Mouse (Mus musculus) forebrain, embryonic 12.5 days (tissue): ENCODE data around the gene Dtx4. TPM values are rescaled to one million over a fixed set of nuclear protein-coding genes. Genes with fewer than 3 reads are reported as not detected.
A peak's percentile ranks its signal among the peaks of the same experiment; 100 is the strongest.

Source experiments
- ATAC-seq: fragments of 200-750 bp; cut with Nextera tagmentation; 2 replicates; pipeline ENCODE4 v1.8.0; 2017; ENCODE audit warnings: moderate TSS enrichment; ENCODE audit not compliant: low FRiP score
- H3K27ac ChIP-seq: fragments of 300-500 bp; sonication (generic); 2 replicates; pipeline ENCODE4 v1.5.1; 2016; ENCODE audit warnings: mild to moderate bottlenecking
- H3K27me3 ChIP-seq: fragments of 300-500 bp; sonication (generic); 2 replicates; pipeline ENCODE4 v1.6.1; 2016; ENCODE audit warnings: mild to moderate bottlenecking
- H3K36me3 ChIP-seq: fragments of 300-500 bp; sonication (generic); replicated peaks from 2 replicates; pipeline ENCODE4 v1.6.1; 2016; ENCODE audit warnings: mild to moderate bottlenecking
- H3K4me1 ChIP-seq: fragments of 300-500 bp; sonication (generic); 2 replicates; pipeline ENCODE4 v1.6.1; 2016
- H3K4me2 ChIP-seq: fragments of 300-500 bp; sonication (generic); 2 replicates; pipeline ENCODE4 v1.6.1; 2016; ENCODE audit warnings: mild to moderate bottlenecking, moderate library complexity
- H3K4me3 ChIP-seq: fragments of 300-500 bp; sonication (generic); replicated peaks from 2 replicates; pipeline ENCODE4 v1.5.1; 2016; ENCODE audit warnings: mild to moderate bottlenecking
- H3K9ac ChIP-seq: fragments of 300-500 bp; sonication (generic); 2 replicates; pipeline ENCODE4 v1.6.1; 2016; ENCODE audit warnings: mild to moderate bottlenecking
- H3K9me3 ChIP-seq: fragments of 300-500 bp; sonication (generic); 2 replicates; pipeline ENCODE4 v1.6.1; 2016
- WGBS: fragments of 180-500 bp; shearing (Covaris S2); methylation state at CpG from one replicate; pipeline ENCODE4 v1.1.7; 2016; 5-methylcytosine and 5-hydroxymethylcytosine counted together
- polyA plus RNA-seq: library from polyadenylated mRNA; unstranded; fragments of >200 nt; fragmentation: Nextera tagmentation; extraction: Ambion mirVana; gene quantifications from 2 replicates; pipeline ENCODE4 v1.2.1, GENCODE M21; 2016

The Dtx4 gene
- polyA plus RNA-seq, 1 experiment from 2014 or later: 34.2 TPM

DNA sequence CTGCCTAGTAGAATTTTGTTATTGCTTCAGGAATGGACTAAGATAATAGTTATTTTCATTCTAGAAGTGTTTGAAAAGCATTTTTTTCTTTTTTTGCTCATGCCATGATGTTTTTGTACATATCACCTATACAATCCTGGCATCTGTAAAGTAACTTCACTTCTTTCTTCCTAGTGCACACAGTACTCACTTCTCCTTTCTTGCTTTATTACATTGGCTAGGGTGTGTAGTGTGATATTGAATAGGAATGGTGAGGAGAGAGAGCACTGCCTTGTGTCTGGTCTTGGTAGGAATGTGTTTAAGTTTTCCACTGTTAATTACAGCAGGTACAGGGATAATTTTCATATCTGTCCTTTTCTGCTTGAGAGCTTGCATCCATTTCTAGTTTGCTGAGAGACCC lies 13.4 kb upstream of the Dtx4 start:
- Histone ChIP-seq H3K9ac (no peak overlapping the region), H3K9me3 (no peaks in the 10 kb centered on the region), H3K27ac (no peak overlapping the region), H3K4me1 (no peaks in the 10 kb centered on the region), H3K4me2 (no peak overlapping the region), H3K4me3 (no peak overlapping the region), H3K27me3 (no peaks in the 10 kb centered on the region), H3K36me3 (no peaks in the 10 kb centered on the region)
- no peak for ATAC-seq

DNA sequence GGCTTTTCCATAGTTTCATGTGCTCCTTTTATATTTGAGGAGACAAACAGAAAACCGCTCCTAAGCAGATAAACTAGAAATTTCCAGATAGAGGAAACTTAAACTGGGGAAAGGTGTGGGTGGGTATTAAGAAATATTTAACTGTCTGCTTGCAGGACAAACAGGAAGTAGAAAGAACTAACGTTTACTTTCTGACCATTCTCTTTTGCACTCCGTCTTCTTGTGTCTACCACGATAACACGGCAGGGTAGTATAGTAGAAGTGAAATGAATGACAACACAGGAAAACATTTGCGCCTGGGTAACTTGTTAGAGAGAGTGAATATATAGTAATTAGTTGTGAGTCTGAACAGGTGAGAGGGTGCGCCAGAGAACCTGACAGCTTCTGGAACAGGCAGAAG lies 1.5 kb upstream of the Dtx4 start:
- WGBS: 89% methylated on average over 7 of the region's 7 CpGs
- H3K4me2 ChIP-seq: no peak overlapping the region
- H3K27ac ChIP-seq: no peak overlapping the region
- no peak for ATAC-seq
- H3K4me3 ChIP-seq: no peak overlapping the region
- no peaks in the 10 kb centered on the region for H3K36me3 ChIP-seq
- no peak overlapping the region for H3K9ac ChIP-seq
- no peaks in the 10 kb centered on the region for H3K27me3 ChIP-seq
- no peaks in the 10 kb centered on the region for H3K9me3 ChIP-seq
- peaks cover 31% of the 10 kb centered on the region for H3K4me1 ChIP-seq

DNA sequence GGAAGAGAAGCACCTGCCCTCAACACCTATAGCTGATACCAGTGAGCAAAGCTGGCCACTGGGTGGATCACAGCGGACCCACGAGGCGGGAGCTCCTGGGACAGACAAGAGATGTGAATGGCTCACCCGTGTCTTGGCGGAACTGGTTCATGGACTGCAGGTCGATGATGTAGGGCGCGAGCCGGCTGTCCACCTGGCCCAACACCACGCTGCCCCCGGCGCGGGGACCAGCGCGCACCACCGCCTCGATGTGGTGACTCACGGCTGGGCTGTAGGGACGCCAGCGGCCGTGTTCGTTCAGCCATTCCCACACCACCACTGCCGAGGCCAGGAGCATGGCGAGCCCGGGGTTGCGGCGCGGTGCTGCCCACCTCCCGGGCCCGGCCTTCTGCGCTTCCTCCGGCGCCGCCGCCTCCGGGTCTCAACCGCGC lies 358 bp downstream of the Dtx4 start:
- no peaks in the 10 kb centered on the region for H3K9me3 ChIP-seq
- peak overlapping the region; percentile 87 for H3K4me3 ChIP-seq
- under 1% methylated on average over 33 of the region's 38 CpGs for WGBS
- peak; percentile 67 for ATAC-seq
- H3K4me1 ChIP-seq: peaks cover 43% of the 10 kb centered on the region
- H3K4me2 ChIP-seq: peak overlapping the region; percentile 81
- peak overlapping the region; percentile 95 for H3K27ac ChIP-seq
- H3K9ac ChIP-seq: peak overlapping the region; percentile 91
- no peaks in the 10 kb centered on the region for H3K27me3 ChIP-seq
- peaks cover 15% of the 10 kb centered on the region for H3K36me3 ChIP-seq

DNA sequence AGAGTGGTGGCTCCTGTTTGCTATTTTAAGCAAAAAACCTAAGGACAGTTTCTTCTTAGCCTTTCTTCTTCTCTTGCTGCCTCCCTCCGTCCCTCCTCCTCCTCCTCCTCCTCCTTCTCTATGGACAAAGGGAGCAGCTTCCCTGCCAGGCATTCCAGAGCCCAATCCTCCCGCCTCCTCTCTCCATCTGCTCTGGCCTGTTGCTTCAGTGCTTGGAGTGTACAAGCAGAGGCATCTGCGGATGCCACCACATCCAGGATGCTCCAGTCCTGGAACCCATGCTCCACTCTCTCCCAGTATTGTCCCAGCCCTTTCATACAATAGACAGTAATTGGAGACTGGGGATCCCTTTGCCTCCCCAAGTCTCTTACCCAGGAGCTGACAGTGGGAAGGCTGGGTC lies 1.1 kb downstream of the Dtx4 start:
- 0% methylated on average over 3 of the region's 3 CpGs for WGBS
- peak; percentile 42; the same call in 1 of the 2 replicates for ATAC-seq
- H3K4me3 ChIP-seq: peak overlapping the region; percentile 87
- peak overlapping the region; percentile 91 for H3K9ac ChIP-seq
- H3K27ac ChIP-seq: peak overlapping the region; percentile 95
- H3K36me3 ChIP-seq: peaks cover 17% of the 10 kb centered on the region
- H3K4me2 ChIP-seq: peak overlapping the region; percentile 81
- H3K9me3 ChIP-seq: no peaks in the 10 kb centered on the region
- no peaks in the 10 kb centered on the region for H3K27me3 ChIP-seq
- peaks cover 50% of the 10 kb centered on the region for H3K4me1 ChIP-seq

DNA sequence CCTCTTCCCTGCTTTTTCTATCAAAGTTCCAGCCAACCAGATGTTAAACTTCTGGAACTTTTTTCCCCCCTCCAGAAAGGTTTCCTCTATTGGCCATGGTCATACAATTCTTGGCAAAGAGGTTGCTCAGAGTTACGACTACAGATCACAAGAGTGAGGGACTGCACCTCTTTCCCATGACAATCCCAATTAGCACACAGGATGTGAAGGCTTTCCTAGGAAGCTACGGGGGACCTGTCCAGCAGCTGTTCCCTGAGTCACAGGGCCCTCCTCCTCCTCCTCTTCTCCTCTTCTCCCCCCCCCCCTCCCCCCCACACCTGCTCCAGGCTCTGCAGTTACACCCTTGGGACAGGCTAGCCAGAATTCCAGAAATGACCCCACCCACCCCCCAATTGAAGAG lies 1.8 kb downstream of the Dtx4 start:
- Histone ChIP-seq H3K9me3 (no peaks in the 10 kb centered on the region), H3K4me1 (peaks cover 57% of the 10 kb centered on the region), H3K27ac (peak overlapping the region; percentile 95), H3K4me3 (peak overlapping the region; percentile 87), H3K27me3 (no peaks in the 10 kb centered on the region), H3K36me3 (peaks cover 17% of the 10 kb centered on the region), H3K4me2 (peak overlapping the region; percentile 81), H3K9ac (peak overlapping the region; percentile 91)
- ATAC-seq: no peak
- WGBS: 0% methylated on average over 2 of the region's 2 CpGs

DNA sequence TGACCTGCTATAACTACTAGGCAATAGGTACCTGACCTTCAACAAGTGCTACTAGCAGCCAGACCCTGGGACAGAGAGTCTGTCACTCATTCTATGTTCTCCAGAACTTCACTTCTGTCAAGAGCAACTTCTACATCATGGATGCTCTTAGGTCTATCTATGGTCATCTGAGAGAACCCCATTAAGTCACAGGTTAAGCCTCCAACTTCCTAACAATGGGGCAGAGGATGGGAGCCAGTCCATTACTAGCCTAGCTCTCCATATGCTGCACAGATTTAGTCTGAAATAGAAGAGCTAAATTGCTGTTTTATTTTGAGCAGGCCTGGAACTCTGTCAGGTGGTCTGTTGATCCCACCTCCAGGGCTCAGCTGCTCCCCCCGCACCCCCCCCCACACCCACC lies 2.3 kb downstream of the Dtx4 start:
- Histone ChIP-seq H3K27ac (no peak overlapping the region), H3K4me1 (peaks cover 62% of the 10 kb centered on the region), H3K9ac (peak overlapping the region; percentile 91), H3K9me3 (no peaks in the 10 kb centered on the region), H3K27me3 (no peaks in the 10 kb centered on the region), H3K4me2 (peak overlapping the region; percentile 81), H3K4me3 (peak overlapping the region; percentile 87), H3K36me3 (peaks cover 17% of the 10 kb centered on the region)
- 50% methylated on average over 1 of the region's 1 CpGs for WGBS
- ATAC-seq: no peak

DNA sequence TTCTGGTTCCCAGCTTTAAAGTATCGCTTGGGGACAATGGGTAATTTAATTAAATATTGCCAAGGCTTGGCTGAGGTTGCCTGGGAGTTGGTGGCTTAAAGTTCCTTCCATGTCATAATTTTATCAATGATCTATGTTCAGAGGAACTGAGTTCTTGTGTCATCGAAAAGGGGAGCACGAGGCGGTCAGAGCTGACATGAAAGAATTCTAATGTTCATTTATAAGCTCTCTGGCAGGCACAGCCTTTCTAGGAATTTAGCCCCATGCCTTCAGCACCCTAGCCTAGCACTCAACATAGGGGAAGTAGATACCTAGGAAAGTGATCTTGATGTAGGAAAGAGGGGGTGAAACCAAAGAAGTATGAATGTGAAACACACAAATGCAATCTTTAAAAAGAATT lies 2.9 kb downstream of the Dtx4 start:
- Histone ChIP-seq H3K9me3 (no peaks in the 10 kb centered on the region), H3K4me1 (peaks cover 68% of the 10 kb centered on the region), H3K9ac (no peak overlapping the region), H3K36me3 (peaks cover 17% of the 10 kb centered on the region), H3K27me3 (no peaks in the 10 kb centered on the region), H3K27ac (no peak overlapping the region), H3K4me3 (no peak overlapping the region), H3K4me2 (peak overlapping the region; percentile 81)
- ATAC-seq: no peak
- whole genome bisulfite sequencing: 81% methylated on average over 4 of the region's 4 CpGs

DNA sequence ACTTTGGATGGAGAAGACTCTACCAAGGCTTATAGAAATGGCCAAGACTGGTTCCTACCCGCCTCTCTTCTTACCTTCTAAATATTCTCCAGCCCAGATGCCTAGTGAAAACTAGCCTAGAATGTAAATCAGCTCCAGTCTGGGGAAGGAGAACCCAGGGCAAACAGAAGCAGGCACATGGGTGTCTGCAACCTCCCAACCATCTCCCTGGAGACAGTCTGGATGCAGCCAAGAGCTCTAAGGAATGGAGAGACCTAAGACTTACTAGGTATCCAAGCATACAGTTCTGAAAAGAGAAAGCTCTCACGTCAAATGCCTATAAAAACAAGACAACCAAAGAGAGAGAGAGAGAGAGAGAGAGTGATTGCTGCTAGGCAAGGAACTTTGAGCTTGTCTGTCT lies 3.3 kb downstream of the Dtx4 start:
- Histone ChIP-seq H3K9ac (no peak overlapping the region), H3K4me1 (peaks cover 71% of the 10 kb centered on the region), H3K4me3 (no peak overlapping the region), H3K27ac (no peak overlapping the region), H3K27me3 (no peaks in the 10 kb centered on the region), H3K36me3 (peaks cover 17% of the 10 kb centered on the region), H3K9me3 (no peaks in the 10 kb centered on the region), H3K4me2 (peak overlapping the region; percentile 81; the same call in 1 of the 2 replicates)
- no peak for ATAC-seq
- WGBS: 82% methylated on average over 2 of the region's 2 CpGs

DNA sequence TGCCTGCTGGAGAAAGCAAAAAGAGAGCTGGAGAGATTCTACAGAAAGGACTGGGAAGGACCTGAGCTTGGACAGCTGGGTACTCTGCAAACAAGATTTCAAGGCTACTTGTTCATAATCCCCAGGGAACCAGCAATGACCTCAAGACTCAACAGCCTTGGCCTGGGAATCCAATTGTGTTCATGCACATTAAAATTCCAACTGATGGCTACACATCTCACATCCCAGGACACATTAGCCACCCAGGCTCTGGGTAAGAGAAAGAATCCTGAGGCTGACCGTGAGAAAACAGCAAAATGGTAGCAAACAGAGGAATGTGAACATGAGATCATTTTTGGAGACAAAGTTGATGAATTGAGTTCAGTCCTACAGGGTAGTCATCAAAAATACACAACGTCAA lies 5.0 kb downstream of the Dtx4 start:
- peaks cover 30% of the 10 kb centered on the region for H3K36me3 ChIP-seq
- ATAC-seq: no peak
- 92% methylated on average over 2 of the region's 2 CpGs for WGBS
- no peak overlapping the region for H3K4me3 ChIP-seq
- no peak overlapping the region for H3K27ac ChIP-seq
- no peaks in the 10 kb centered on the region for H3K9me3 ChIP-seq
- no peaks in the 10 kb centered on the region for H3K27me3 ChIP-seq
- H3K4me1 ChIP-seq: peaks cover 87% of the 10 kb centered on the region
- H3K4me2 ChIP-seq: no peak overlapping the region
- H3K9ac ChIP-seq: no peak overlapping the region

DNA sequence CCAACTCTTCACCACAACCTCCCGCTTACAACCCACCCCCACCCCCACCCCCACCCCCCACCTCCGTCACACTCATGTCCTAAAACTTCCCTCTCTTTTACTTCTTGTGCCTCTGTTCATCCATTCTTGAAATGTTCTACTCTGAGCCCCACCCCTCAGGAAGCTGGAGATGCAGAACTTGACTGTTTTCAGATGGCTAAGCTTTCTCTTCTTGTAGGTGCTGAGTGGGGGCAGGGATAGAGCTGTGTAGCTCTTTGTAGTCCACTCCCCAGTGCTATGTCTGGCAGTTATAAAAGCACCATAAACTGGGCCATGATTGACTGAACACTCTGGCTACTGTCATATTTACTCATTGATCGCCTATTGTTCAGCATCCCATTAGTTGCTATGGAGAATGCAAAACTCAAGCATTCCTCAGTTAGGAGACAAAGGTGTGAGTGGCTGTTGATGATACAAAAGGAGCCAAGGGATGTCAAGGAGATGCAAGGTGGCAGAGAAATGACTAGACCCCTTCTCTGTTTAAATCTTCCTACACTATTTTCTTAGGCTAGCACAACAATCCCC lies 6.2 kb downstream of the Dtx4 start:
- H3K27me3 ChIP-seq: no peaks in the 10 kb centered on the region
- no peaks in the 10 kb centered on the region for H3K9me3 ChIP-seq
- ATAC-seq: no peak
- H3K4me2 ChIP-seq: no peak overlapping the region; the same call in 1 of the 2 replicates
- 0 out of 2 replicates have a peak overlapping the region, but pooled peaks have one; percentile 31 for H3K27ac ChIP-seq
- H3K36me3 ChIP-seq: peaks cover 42% of the 10 kb centered on the region
- H3K9ac ChIP-seq: no peak overlapping the region
- no peak overlapping the region for H3K4me3 ChIP-seq
- 48% methylated on average over 3 of the region's 3 CpGs for WGBS
- peaks cover 91% of the 10 kb centered on the region for H3K4me1 ChIP-seq

DNA sequence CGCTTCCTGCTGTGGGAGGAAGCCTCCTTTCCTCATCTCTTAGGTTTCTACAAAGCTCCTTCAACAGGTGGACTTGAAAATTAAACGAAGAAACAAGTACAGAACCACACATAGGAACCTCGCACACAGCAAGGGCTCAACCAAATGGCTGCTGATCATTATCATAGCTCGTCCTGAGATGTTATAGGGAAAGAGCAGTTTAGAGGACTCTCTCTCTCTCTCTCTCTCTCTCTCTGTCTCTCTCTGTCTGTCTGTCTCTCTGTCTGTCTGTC lies 7.1 kb downstream of the Dtx4 start:
- Histone ChIP-seq H3K4me3 (no peak overlapping the region), H3K36me3 (peaks cover 42% of the 10 kb centered on the region), H3K4me2 (peak overlapping the region; percentile 15; the same call in 1 of the 2 replicates), H3K27ac (peak overlapping the region; percentile 56; the same call in 1 of the 2 replicates), H3K9ac (no peak overlapping the region), H3K9me3 (no peaks in the 10 kb centered on the region), H3K4me1 (peaks cover 91% of the 10 kb centered on the region), H3K27me3 (no peaks in the 10 kb centered on the region)
- ATAC-seq: no peak
- WGBS: 23% methylated on average over 4 of the region's 4 CpGs

DNA sequence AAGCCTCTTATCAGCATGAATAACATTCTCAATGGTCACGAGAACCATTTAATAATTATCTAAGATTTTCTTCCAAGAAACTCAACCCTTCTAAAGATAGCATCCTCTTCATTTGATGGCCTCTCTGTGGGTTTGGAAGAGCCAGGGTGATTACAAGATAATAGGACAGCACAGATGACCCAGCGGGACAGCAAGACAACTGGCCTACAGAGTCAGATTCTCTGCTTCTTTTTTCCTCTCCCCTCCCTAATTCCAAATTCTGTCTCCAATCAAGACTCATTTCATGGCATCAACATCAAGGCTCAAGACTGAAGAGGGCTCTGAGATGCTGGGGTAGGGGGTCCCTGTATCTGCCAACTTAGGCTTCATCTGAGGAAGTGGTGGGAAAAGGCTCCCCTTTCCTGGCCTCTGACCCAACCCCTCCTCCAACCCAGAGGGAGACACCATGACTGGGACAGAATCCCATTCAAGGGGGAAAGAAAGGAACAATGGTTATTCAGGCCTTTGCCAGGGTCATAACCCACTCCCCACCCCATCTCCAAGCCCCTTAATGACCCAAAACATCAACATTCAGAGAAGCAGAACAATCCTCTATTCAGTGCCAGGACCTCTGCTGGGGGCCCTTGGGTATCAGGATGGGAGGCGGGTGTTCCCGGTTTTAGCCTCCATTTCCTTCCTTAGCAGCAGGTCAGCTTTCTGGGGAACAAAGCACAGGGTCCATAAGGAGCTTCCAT lies 7.6 kb downstream of the Dtx4 start:
- Histone ChIP-seq H3K36me3 (peaks cover 42% of the 10 kb centered on the region), H3K9me3 (no peaks in the 10 kb centered on the region), H3K27ac (peak overlapping the region; percentile 56; the same call in 1 of the 2 replicates), H3K4me3 (no peak overlapping the region), H3K4me1 (peaks cover 91% of the 10 kb centered on the region), H3K27me3 (no peaks in the 10 kb centered on the region), H3K4me2 (peak overlapping the region; percentile 15; the same call in 1 of the 2 replicates), H3K9ac (no peak overlapping the region)
- no peak for ATAC-seq
- 30% methylated on average over 4 of the region's 4 CpGs for whole genome bisulfite sequencing

DNA sequence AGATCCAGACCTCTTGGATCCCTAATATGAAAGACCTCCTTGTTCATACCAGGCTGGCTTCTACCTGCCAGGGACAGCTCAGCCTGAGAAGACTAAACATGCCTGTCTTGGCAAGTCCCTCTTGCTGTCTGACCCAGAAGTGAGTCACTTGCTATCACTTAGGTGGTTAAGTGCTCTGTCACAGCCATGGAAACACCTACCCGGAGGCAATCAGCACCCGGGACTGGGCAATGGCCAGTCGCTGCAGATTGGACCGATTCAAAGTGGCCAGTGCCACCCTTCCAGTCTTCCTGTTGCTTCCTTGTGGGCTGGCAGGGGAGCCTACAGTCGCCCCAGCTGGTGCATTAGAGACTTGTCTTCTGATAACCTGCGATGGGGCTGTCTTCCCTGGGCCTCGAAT lies 9.6 kb downstream of the Dtx4 start:
- 97% methylated on average over 7 of the region's 7 CpGs for WGBS
- no peak for ATAC-seq
- H3K27ac ChIP-seq: 0 out of 2 replicates have a peak overlapping the region, but pooled peaks have one; percentile 2
- H3K4me1 ChIP-seq: peaks cover 91% of the 10 kb centered on the region
- no peaks in the 10 kb centered on the region for H3K9me3 ChIP-seq
- H3K36me3 ChIP-seq: peaks cover 36% of the 10 kb centered on the region
- H3K9ac ChIP-seq: no peak overlapping the region
- no peak overlapping the region for H3K4me3 ChIP-seq
- H3K4me2 ChIP-seq: no peak overlapping the region
- H3K27me3 ChIP-seq: no peaks in the 10 kb centered on the region
